Mouse (Mus musculus): ENCODE data around the gene Sptb.

GRCm38 (mm10) chr12:76708181-76708580 is 2.2 kb downstream of the Sptb start:
- TF ChIP-seq CTCF (IDR thresholded peaks at IDR 0.05; ENCODE audit: low read depth): no peak
- TF ChIP-seq EP300 (IDR thresholded peaks at IDR 0.05; ENCODE audit: low read depth): no peak

Measured in heart, postnatal 0 days (tissue).